Mouse (Mus musculus) ES-E14 (cell line): ENCODE data around the gene Ust.

Experiments used
- CHD2 ChIP-seq: IDR thresholded peaks from 2 replicates; pipeline ENCODE4 v1.6.1; 2014; ENCODE audit warnings: mild to moderate bottlenecking, low read depth, low read length, inconsistent platforms
- HCFC1 ChIP-seq: IDR thresholded peaks from 2 replicates; pipeline ENCODE4 v1.6.1; 2012; ENCODE audit warnings: low read length, inconsistent platforms, borderline replicate concordance; ENCODE audit not compliant: insufficient read depth
- ZC3H11A ChIP-seq: IDR thresholded peaks from 2 replicates; pipeline ENCODE4 v1.6.1; 2012; ENCODE audit warnings: low read depth, mild to moderate bottlenecking, inconsistent platforms, low read length, borderline replicate concordance
- ZNF384 ChIP-seq: IDR thresholded peaks from 2 replicates; pipeline ENCODE4 v1.6.1; 2012; ENCODE audit warnings: low read depth, low read length, inconsistent platforms

GRCm38 (mm10) chr10:8309435-8309834, 209.2 kb downstream of the Ust start:
- no peak for TF ChIP-seq CHD2
- TF ChIP-seq ZNF384, result no peak
- no peak for TF ChIP-seq HCFC1
- TF ChIP-seq ZC3H11A, result no peak
